Mouse (Mus musculus): ENCODE data around the gene Mpo.

Gene Mpo

GRCm38 (mm10) chr11:87790088-87790487 lies 3.3 kb upstream of the Mpo start:
- DNase-seq (ENCODE audit: low read depth in 2 of 2, low spot score in 2 of 2), result no peak

- no peak for DNase-seq (ENCODE audit: low read depth in 2 of 2, low spot score in 2 of 2)
These were observed 8.4 kb downstream of the Mpo start for GRCm38 (mm10) chr11:87801711-87802275.

- no peak for DNase-seq (ENCODE audit: low read depth in 2 of 2, low spot score in 2 of 2)
These were observed 9.2 kb downstream of the Mpo start for GRCm38 (mm10) chr11:87802621-87803020.

- peak in 1 of 2 experiments; percentile 45 for DNase-seq (ENCODE audit: low read depth in 2 of 2, low spot score in 2 of 2)
These were observed 12.1 kb downstream of the Mpo start for GRCm38 (mm10) chr11:87805448-87805847.

- DNase-seq (ENCODE audit: low read depth in 2 of 2, low spot score in 2 of 2), result no peak
These were observed 14.1 kb downstream of the Mpo start for GRCm38 (mm10) chr11:87807433-87807832.

GRCm38 (mm10) chr11:87808236-87808635 lies 14.9 kb downstream of the Mpo start:
- peak in 1 of 2 experiments; percentile 16 for DNase-seq (ENCODE audit: low read depth in 2 of 2, low spot score in 2 of 2)

- no peak for DNase-seq (ENCODE audit: low read depth in 2 of 2, low spot score in 2 of 2)
These were observed 18.0 kb downstream of the Mpo start for GRCm38 (mm10) chr11:87811396-87811795.

GRCm38 (mm10) chr11:87814831-87815230 lies 21.4 kb downstream of the Mpo start:
- DNase-seq (ENCODE audit: low read depth in 2 of 2, low spot score in 2 of 2), result no peak

- DNase-seq (ENCODE audit: low read depth in 2 of 2, low spot score in 2 of 2), result peak; percentile 20 to 30
These were observed 23.5 kb downstream of the Mpo start for GRCm38 (mm10) chr11:87816707-87817442.

- no peak for DNase-seq (ENCODE audit: low read depth in 2 of 2, low spot score in 2 of 2)
These were observed 24.0 kb downstream of the Mpo start for GRCm38 (mm10) chr11:87817443-87817773.

GRCm38 (mm10) chr11:87821502-87821901 lies 28.1 kb downstream of the Mpo start:
- no peak for DNase-seq (ENCODE audit: low read depth in 2 of 2, low spot score in 2 of 2)

- no peak for DNase-seq (ENCODE audit: low read depth in 2 of 2, low spot score in 2 of 2)
These were observed 35.0 kb downstream of the Mpo start, which contains the start of gene Lpo for GRCm38 (mm10) chr11:87828239-87828900. Gene Lpo (minus strand): TSS chr11:87828289.

GRCm38 (mm10) chr11:87840676-87841075 lies 47.3 kb downstream of the Mpo start:
- no peak for DNase-seq (ENCODE audit: low read depth in 2 of 2, low spot score in 2 of 2)

GRCm38 (mm10) chr11:87841436-87841835 lies 48.1 kb downstream of the Mpo start:
- no peak for DNase-seq (ENCODE audit: low read depth in 2 of 2, low spot score in 2 of 2)

GRCm38 (mm10) chr11:87846968-87847600 lies 53.7 kb downstream of the Mpo start:
- DNase-seq (ENCODE audit: low read depth in 2 of 2, low spot score in 2 of 2), result no peak

- no peak for DNase-seq (ENCODE audit: low read depth in 2 of 2, low spot score in 2 of 2)
These were observed 54.5 kb downstream of the Mpo start for GRCm38 (mm10) chr11:87847884-87848283.

GRCm38 (mm10) chr11:87852690-87853596 lies 59.6 kb downstream of the Mpo start, which contains the start of gene Mks1:
Gene Mks1 (plus strand): TSS chr11:87853215.
- peak; percentile 79 to 87 for DNase-seq (ENCODE audit: low read depth in 2 of 2, low spot score in 2 of 2)

- DNase-seq (ENCODE audit: low read depth in 2 of 2, low spot score in 2 of 2), result no peak
These were observed 60.2 kb downstream of the Mpo start for GRCm38 (mm10) chr11:87853597-87853954.
